Mouse (Mus musculus) spleen, adult 18-20 months (tissue): ENCODE measurements around the gene Nphp4.

Experiments used
- DNase-seq, 2 experiments: peaks; one replicate each; pipeline ENCODE4 v3.0.0; 2022; ENCODE audit warnings: mixed read lengths in 2 of 2

The Nphp4 gene

GRCm38 (mm10) chr4:152568662-152569395 lies 92.3 kb downstream of the Nphp4 start:
- no peak for DNase-seq

- DNase-seq: no peak
These were observed 97.8 kb downstream of the Nphp4 start for GRCm38 (mm10) chr4:152574266-152574665.

- DNase-seq: no peak
These were observed 100.3 kb downstream of the Nphp4 start for GRCm38 (mm10) chr4:152576826-152577225.

GRCm38 (mm10) chr4:152579956-152580355 lies 103.5 kb downstream of the Nphp4 start:
- no peak for DNase-seq

GRCm38 (mm10) chr4:152582206-152582605 lies 105.7 kb downstream of the Nphp4 start:
- DNase-seq: no peak

- no peak for DNase-seq
These were observed 107.1 kb downstream of the Nphp4 start for GRCm38 (mm10) chr4:152583616-152584015.

- no peak for DNase-seq
These were observed 109.0 kb downstream of the Nphp4 start for GRCm38 (mm10) chr4:152585526-152585925.

GRCm38 (mm10) chr4:152586175-152586574 lies 109.7 kb downstream of the Nphp4 start:
- DNase-seq: no peak

GRCm38 (mm10) chr4:152604285-152604684 lies 127.8 kb downstream of the Nphp4 start:
- no peak for DNase-seq

- DNase-seq: no peak
These were observed 132.7 kb downstream of the Nphp4 start for GRCm38 (mm10) chr4:152609196-152609595.

- no peak for DNase-seq
These were observed 133.5 kb downstream of the Nphp4 start for GRCm38 (mm10) chr4:152610026-152610425.
